Mouse (Mus musculus): ENCODE results near the gene Exosc3.

DNA sequence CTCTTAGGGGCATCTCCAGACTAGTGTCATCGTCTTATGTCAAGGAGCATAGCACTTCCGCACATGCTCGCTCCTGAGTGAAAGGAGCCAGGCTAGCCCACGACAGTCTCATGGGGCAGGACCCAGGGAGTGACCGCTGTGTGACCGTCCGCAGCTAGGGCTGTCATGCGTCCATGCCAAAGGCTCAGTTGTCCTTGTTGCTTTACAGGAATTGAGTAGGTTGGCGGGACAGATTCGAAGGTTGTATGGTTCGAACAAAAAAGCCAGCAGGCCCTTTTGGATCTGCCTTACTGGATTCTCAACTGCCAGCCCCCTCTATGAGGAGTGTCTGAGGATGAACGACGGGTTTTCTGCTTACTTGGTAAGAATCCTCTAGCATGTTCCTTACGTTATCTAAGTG is 37.0 kb downstream of the Exosc3 start:
- TF ChIP-seq CTCF (IDR thresholded peaks at IDR 0.05; ENCODE audit: low read depth) (no peak), EP300 (optimal IDR thresholded peaks at IDR 0.05) (no peak)

All from stomach, postnatal 0 days (tissue).